Mouse (Mus musculus): ENCODE measurements around the gene Cd3g.
A peak's percentile ranks its signal among the peaks of the same experiment; 100 is the strongest.
"Not testable (repeated sequence)": the region's sequence is repeated elsewhere in the genome, so short reads cannot be mapped to it uniquely, and the experiment has no call there.

Cd3g gene

DNA sequence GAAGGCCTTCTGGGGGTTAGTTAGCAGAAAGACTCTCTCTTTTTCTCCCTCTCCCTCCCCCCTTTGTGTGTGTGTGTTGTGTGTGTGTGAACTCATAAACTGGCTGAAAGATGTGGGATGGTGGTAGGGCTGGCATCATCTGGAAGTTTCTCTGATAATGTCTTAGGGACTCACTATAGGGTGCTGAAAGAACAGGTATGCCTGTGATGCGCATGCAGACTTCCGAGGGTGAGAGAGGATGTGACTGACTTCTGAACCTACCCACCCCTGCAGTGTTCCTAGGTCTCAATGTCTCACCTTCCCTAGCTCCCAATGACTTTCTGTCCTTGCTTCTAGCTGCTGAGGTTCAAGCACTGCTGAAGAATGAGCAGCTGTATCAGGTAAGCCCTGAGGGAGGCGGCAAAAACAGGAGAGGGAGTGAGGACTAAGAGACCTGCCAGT lies 5.5 kb upstream of the Cd3g start:
- no peak for DNase-seq (ENCODE audit: low spot score)

DNA sequence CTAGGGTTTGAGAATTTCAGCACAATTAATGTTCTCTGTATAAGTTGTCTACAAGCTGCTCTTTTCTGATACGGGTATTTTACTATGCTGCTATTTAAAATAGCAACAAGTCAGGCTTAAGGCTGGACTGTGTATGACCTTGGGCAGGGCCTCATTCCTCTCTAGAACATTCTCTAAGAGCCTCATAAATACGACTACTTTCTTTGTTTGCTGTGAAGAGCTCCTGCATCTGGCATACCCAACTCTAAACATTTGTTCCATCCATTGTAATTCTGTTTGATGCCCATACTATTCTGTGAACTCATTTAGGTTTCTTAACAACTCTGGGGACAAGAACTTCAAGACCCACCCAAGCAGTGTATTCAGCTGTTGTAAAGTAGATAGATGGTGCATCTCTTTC lies 2.8 kb upstream of the Cd3g start:
- no peak for DNase-seq (ENCODE audit: low spot score)

DNA sequence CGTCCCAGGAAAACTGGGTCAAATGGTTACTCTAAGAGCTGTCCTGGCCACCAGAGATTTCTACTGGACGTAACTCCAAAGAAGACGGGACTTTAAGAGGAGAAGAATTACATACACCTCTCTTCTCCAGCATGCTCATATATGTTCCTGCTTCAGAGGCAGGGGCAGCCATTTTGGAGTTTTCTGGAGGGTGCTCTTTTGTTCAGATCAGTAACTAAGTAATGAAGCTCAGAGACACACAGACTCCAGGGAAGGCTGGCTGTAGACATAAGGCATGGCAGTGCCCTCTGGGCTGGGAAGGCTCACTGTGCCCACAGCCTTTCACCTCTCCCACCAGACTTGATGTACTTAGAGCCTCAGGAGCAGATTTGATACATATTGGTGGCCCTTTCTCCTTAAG lies 2.3 kb upstream of the Cd3g start:
- DNase-seq (ENCODE audit: low spot score): no peak

DNA sequence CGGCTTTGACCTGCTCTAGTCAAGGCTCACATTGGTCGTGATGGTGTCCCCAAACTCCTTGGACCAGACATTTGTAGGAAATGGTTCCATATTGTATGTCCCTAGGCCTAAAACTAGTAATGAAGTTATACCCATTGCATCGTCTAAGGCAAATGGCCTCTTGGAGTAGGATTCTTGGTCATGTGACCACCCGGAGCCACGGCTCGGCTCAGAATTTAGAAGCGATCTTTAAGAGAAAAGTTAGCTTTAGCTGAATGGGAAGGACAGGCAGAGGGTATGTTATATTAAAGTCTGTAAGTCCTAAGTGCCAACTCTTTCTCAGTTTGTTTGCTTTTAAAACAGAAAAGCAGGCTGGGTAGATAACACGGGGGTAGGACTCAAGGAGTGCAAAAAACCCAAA lies 1.9 kb upstream of the Cd3g start:
- no peak for DNase-seq (ENCODE audit: low spot score)

DNA sequence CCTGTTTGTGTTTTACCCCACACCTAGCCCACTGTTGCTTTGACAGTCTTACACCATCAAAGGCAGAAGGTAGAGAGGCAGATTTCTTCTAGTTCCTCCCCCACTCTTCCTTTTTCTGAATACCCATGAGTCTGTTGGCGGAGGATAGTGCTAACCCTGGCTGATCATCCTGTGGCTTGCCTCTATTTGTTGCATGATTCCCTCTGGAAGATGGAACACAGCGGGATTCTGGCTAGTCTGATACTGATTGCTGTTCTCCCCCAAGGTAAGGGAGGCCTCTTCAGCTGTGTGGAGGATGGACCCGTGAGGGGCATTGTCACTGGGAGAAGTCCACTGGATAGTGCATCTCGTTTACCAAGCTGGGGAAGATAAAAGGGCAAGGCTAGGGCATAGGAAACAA lies 1.4 kb upstream of the Cd3g start, which contains the start of gene Cd3d:
Cd3d (plus strand) TSS at position 111 of the 400 bp plus-strand sequence.
- DNase-seq (ENCODE audit: low spot score): no peak

DNA sequence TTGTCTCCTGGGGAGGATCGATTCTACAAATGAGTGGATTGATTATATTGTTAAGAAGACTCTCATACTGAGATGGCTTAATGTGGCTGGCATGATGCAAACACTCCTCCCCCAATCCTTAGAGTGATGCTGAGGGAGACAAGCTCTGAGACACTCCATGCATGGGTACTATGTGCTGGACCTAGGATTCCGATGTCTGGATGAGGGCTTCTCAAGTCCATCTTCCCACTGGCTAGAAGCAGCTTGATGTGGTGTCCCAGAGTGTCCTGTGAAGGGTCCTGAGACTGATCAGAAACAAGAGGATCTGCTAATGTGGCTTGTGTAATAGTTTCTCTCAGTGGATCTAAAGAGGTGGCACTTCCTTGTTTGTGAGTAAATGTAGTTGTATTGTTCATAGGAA lies 873 bp upstream of the Cd3g start:
- no peak for DNase-seq (ENCODE audit: low spot score)

DNA sequence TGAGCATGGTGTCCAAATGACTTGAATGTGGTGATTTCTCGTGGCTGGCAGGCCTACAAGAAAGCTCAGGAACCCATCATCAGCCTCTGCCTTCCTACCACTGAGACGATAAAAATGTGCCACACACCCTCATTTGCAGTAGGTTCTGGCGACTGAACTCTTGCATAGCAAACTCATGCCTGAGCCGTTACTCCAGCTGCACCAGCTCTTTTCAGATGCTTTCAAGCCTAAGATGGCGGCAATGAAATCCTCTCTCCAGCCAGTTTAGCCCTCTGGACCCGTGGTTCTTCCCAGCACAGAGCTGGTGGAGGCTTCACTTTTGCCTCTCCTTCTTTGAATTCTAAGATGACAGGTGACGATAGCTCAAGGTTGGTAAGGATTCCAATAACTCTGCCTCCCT lies 425 bp downstream of the Cd3g start:
- no peak for DNase-seq (ENCODE audit: low spot score)

DNA sequence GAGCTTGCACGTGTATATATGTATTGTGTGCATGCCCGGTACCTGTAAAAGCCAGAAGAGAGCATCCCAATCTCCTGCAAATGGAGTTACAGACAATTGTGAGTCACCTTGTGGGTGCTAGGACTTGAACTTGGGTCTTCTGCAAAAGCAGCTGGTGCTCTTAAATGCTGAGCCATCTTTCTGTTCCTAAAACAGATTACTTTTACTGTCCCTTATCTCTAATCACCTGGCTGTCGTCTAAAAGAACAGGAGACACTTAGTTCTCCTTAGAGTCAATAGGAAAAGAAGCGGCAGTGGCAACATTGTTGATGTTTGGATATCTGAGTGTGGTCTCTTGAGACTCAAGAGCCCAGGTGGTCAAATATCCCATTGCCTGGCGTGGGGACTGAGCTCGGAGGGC lies 2.4 kb downstream of the Cd3g start:
- DNase-seq (ENCODE audit: low spot score): no peak

DNA sequence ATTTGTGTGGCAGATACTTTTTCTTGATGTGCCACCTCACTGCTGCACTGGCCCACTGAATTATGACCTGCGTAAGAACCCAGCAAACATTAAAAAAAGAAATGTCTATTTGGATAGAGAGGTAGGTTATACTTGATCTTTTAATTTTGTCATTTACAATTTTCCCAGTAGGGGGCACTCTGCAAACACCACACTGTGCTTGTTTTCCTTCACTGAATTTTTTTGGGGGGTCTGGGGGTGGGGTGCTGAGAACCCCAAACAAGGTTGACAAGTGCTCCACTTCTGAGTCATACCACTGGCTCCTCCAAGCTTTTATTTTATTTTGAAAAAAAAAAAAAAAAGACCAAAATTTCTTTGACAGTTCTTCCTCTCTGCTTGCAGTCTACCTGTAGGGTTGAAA lies 10.8 kb downstream of the Cd3g start:
- no peak for DNase-seq (ENCODE audit: low spot score)

DNA sequence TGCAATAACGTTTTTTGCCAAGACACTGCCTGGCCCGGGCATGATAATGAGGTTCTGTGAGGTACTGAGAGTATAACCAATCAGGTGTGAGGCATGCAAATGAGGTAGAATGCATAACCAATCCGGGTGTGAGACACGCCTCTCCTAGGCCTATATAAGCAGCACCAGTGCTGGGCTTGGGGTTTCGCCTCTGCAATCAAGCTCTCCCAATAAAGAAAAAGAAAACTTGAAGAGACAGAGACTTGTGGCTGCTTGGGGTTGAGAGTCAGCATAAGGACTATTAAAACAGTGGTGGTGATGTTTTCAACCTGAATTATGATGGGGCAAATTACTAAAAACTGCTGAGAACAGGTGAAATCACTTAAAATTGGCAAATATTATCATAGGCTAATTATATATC lies 12.5 kb downstream of the Cd3g start:
- not testable (repeated sequence) for DNase-seq (ENCODE audit: low spot score)

DNA sequence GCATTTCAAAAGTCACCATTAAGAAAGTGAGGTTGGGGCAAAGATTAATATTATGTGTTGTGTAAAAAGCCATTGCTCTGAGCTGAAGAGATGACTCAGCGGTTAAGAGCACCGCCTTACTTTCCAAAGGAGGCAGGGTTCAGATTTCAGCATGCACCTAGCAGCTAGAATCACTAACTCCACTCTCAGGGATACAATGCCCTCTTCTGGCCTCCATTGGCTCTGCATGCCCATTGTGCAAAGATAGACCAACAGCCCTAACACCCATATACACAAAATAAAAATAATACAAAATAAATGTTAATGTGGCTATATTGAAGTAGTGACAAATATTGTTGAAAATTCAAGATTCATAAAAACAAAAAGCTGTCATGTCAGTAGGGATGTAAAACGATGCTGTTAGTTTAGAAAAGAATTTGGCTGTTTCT lies 13.4 kb downstream of the Cd3g start:
- peak; percentile 9 for DNase-seq (ENCODE audit: low spot score)

DNA sequence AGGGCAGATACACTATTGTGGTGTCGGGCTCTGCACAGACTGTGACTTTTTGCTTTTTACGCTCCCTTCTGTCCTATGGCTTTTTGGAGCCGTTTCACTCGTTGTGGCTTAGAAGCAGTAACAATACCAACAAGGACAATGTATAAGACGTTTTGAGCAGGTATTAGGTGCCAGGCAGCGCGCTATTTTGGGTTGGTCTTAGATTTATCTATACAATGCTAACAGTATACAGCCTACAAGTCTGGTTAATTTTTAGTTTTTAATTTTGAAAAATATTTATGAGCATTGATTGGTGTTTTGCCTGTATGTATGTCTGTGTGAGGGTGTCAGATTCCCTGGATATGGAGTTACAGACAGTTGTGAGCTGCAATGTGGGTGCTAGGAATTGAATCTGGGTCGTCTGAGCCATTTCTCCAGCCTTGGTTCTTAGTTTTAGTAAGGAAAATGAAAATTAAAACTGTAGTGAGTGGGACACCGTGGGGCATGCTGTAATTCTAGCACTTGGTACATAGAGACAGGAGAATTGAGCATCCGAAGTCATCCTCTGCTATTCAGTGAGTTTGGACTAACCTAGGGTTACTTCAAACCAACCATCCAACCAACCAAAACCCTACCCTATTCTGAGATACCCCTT lies 14.3 kb downstream of the Cd3g start:
- DNase-seq (ENCODE audit: low spot score): no peak

DNA sequence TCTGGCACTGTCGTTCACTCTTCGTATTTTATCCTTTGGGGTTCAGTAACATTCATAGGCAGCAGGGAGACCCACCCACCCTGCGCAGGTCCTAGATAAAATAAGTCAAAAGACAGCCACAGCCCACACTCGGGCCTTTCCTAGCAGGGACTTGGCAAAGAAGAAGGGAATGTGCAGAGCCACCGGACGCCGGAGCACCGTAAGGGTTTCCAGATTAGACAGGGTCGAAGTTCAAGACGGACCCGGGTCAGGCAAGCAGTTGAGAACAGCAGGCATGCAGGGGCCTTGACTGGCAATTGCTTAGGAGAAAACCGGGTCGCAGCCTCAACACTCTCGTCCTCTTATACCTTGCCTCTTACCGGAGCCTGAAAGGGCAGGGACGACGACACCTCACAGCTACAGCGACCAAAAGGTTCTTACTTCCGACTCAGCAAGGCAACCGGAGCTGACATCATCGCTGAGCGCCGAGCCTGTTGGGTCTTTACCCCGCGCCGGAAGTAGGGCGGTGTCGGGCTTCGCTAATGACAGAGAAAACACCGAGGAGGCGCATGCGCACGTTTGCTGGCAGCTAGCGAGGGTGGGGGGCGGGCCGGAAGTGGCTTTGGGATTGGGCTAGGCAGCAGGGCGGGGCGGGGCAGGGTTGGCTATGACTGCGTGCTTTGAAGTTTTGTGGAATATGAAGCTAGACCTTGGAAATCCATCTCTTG lies 15.0 kb downstream of the Cd3g start, which contains the start of gene Ube4a:
Ube4a (minus strand) TSS at position 475 of the 707 bp plus-strand sequence.
- DNase-seq (ENCODE audit: low spot score): peak; percentile 99

DNA sequence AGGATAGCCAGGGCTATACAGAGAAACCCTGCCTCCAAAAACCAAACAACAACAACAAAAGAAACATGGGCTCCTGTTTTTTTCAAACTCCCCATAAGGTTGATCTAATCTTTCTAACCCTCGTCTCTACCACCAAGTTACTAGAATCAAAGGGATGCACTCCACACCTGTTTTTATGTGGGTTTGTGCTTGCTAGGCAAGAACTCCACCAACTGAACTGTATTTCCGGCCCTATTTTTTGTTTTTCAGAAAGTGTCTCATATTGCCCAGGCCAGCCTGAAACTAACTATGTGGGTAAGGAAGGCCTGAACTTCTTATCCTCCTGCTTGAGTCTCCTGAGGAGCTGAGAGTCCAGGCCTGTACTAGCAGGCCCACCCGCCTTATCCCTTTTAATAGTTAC lies 25.8 kb downstream of the Cd3g start:
- DNase-seq (ENCODE audit: low spot score): no peak

DNA sequence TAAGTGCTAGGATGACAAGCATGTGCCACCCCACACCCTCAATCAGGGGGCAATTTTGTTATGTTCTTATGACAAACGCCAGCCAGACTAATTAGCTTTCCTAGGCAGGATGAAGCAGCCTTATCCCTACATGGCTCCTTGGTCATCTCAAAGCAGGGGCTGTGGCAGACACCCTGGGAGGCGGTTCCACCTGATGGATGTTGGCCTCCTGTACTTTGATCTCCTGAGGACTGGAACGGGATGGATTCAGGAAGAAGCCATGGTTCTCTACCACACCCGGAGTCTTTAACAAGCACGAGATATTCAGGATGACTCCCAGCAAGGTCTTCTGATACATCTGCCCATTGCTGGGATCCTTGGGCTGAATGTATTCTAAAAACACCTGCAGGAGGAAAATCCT lies 32.4 kb downstream of the Cd3g start:
- DNase-seq (ENCODE audit: low spot score): no peak

DNA sequence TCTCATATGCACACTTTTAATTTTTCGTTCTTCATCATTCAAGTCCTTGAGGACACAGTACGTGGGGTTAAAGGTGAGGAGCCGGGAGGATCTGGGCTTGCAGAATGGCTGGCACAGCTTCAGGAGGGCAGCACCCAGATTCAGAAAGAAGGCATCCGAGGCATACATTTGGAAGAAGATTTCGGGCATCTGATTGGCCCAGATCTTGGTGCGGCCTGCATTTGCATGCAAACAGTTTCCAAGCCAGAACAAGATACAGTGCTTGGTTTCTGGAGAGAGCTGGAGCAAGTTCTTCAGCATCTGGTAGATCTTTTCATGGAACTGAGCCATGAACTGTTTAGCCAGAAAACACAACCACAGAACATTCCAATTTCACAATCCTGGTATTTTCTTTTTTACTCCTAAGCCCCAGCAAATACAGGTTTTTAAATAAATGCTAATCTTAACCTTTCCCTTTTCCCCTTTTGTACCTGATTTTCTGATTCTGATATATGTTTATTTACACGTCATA lies 34.0 kb downstream of the Cd3g start:
- DNase-seq (ENCODE audit: low spot score): no peak

DNA sequence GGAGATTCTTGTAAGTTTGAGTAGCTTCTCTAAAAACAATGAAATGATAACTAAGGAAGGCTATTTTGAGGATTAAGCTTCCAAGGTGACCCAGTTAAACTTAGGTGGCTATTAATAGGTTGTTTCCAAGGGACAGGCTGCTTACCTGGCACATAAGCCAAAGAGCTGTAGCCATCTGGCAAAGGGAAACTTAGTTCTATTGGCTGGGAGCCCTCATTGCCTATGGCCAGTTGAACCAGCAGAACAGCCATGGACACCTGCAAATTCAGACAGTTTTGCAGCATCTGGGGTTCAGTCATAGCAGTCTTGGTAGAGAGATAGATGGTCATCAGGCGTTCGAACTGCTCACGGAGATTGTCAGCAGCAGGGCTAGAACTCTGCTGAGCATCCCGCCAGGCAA lies 37.8 kb downstream of the Cd3g start:
- no peak for DNase-seq (ENCODE audit: low spot score)

DNA sequence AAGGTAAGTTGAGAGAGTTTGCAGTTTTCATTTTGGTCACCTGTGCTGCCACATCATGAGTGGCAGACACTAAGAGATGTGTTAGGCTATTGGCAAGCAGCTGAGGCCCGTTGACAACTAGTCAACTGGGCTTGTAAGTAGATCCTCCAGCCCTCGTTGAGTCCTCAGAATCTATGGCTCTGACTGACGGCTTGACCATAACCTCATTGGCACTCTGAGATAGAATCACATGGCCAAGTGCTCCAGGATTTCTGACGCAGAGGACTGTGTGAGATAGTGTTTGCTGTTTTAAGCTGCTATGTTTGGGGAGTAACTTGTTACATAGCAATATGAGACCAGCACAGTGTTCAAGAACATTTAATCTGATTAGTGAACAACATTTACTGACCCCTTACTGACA lies 38.5 kb downstream of the Cd3g start:
- no peak for DNase-seq (ENCODE audit: low spot score)

DNA sequence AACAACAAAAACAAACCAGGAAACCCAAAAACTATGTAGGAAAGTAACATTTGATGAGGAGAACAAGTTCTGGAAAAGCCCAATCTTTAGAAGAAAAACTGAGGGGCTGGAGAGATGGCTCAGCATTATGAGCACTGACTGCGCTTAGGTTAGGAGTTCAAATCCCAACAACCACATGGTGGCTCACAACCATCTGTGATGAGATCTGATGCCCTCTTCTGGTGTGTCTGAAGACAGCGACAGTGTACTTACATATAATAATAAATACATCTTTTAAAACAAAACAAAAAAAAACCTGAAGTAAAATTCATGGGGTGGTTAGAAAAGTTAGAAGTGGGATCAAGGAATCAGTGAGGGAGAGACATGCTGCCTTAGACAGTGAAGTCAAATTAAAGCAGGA lies 58.7 kb downstream of the Cd3g start:
- DNase-seq (ENCODE audit: low spot score): no peak

DNA sequence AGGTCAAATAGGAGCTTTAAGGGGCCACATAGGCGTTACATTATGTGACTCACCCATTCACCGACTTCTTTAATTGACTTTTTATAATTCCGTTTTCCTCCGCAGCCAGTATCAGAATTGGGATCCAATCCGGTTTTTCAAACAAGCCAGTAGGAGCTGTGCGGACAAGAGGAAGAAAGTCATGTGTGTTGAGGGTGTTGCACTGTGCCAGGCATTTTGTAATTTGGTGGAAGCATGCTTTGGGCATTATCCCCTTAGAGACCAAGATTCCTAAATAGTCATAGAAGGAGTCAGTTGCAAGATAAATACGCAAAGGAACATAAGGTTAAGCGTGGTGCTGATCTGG lies 59.1 kb downstream of the Cd3g start:
- DNase-seq (ENCODE audit: low spot score): peak; percentile 57

DNA sequence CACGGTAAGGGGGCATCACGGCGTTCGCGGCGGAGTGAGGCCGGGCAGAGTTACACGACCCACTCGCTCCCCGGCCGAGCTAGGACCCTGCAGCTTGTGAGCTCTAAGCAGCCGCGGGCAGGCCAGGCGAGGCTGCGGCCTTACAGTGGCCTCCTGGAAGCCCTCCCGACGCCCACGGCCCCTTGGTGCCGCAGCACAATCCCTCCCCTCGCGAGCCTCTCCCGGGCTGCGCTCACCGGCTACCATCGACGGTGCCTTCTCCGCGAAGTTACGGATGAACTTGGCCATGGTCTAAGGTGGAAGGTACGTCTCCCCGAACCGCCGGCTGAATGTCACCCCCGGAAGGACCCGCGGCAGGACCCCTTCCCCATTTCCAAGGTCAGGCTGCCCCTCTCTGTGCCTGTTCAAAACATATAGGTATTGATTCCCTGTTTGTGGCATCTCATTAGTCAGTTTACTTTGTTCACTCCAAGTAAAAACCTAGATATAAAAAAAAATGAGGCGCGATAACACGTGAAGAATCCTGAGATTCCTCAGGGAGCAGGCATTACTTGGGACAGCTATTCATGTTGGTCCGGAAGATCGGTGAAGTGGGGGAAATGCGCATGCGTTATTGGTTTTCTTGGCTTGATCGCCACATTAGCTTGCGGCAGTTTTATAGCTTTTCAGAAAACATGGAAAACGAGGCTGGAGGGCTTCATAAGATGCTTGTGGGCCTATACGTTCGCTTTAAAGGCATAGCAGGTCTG lies 59.7 kb downstream of the Cd3g start, which contains the start of gene Atp5l:
Atp5l (minus strand) TSS at position 369 of the 749 bp plus-strand sequence.
- DNase-seq (ENCODE audit: low spot score): peak; percentile 68

DNA sequence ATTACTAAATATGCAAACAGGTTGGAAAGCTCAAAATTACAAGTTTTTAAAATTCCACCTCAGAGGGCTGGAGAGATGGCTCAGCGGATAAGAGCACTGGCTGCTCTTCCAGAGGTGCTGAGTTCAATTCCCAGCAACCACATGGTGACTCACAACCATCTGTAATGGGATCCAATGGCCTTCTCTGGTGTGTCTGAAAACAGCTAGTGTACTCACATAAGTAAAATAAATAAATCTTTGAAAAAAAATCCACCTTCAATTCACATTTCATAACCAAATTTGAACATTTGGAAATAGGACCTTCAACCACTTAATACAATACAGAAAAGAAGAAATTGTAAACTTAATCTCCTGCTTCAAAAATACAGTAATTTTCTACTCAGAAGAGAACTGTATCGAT lies 60.6 kb downstream of the Cd3g start:
- DNase-seq (ENCODE audit: low spot score): no peak

Data from ovary, postnatal 10 days (tissue).